Mouse (Mus musculus): ENCODE measurements around the gene Tomm40.

DNA sequence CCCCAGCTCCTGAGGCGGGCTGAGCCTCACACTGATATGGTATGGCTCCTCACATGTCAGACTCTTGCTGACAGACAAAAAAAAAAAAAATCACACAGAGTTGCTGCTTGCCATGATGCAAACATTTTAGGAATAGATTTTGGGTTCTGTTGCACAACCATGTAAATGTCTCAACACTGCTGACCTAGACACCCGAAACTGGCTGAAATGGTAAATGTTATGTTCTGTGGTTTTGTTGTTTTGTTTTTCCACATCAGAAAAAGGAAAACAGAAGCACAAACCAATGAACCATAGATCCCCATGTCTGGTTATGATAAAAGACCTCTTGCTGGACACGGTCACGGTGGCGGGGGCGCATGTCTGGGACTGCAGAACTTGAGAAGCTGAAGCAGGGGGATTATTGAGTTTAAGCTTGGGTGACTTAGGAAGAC lies 31.5 kb downstream of the Tomm40 start:
- TF ChIP-seq CTCF (IDR thresholded peaks at IDR 0.05; ENCODE audit: low read depth, low read length) = no peak
- TF ChIP-seq POLR2A (IDR thresholded peaks at IDR 0.05; ENCODE audit: borderline replicate concordance, low read depth, low read length) = no peak

Measured in bone marrow macrophage, adult 2 months (primary cell).